Mouse (Mus musculus): Measurements from ENCODE around the gene Grip2. TPM values are rescaled to one million over a fixed set of nuclear protein-coding genes. Genes with fewer than 3 reads are reported as not detected.

Grip2 gene
- polyA plus RNA-seq, 1 experiment: 50.4 TPM

- DNase-seq (ENCODE audit: extremely low spot score in 1 of 2, low spot score in 1 of 2): no peak
Measured at GRCm38 (mm10) chr6:91737451-91737850, 89.6 kb downstream of the Grip2 start.

GRCm38 (mm10) chr6:91736471-91736870 is 90.6 kb downstream of the Grip2 start:
- peak in 1 of 2 experiments; percentile 35 for DNase-seq (ENCODE audit: extremely low spot score in 1 of 2, low spot score in 1 of 2)

- DNase-seq (ENCODE audit: extremely low spot score in 1 of 2, low spot score in 1 of 2): peak in 1 of 2 experiments; percentile 51
Measured at GRCm38 (mm10) chr6:91732138-91732537, 94.9 kb downstream of the Grip2 start.

- DNase-seq (ENCODE audit: extremely low spot score in 1 of 2, low spot score in 1 of 2): peak in 1 of 2 experiments; percentile 65
Measured at GRCm38 (mm10) chr6:91729677-91730127, 97.3 kb downstream of the Grip2 start.

- DNase-seq (ENCODE audit: extremely low spot score in 1 of 2, low spot score in 1 of 2): no peak
Measured at GRCm38 (mm10) chr6:91728939-91729619, 98.0 kb downstream of the Grip2 start.

GRCm38 (mm10) chr6:91727361-91727760 is 99.7 kb downstream of the Grip2 start:
- DNase-seq (ENCODE audit: extremely low spot score in 1 of 2, low spot score in 1 of 2): no peak

- DNase-seq (ENCODE audit: extremely low spot score in 1 of 2, low spot score in 1 of 2): no peak
Measured at GRCm38 (mm10) chr6:91721215-91721701, 105.8 kb downstream of the Grip2 start.

GRCm38 (mm10) chr6:91720588-91721214 is 106.3 kb downstream of the Grip2 start:
- DNase-seq (ENCODE audit: extremely low spot score in 1 of 2, low spot score in 1 of 2): no peak

- peak in 1 of 2 experiments; percentile 82 for DNase-seq (ENCODE audit: extremely low spot score in 1 of 2, low spot score in 1 of 2)
Measured at GRCm38 (mm10) chr6:91719865-91720533, 107.1 kb downstream of the Grip2 start.

GRCm38 (mm10) chr6:91719042-91719747 is 107.9 kb downstream of the Grip2 start:
- DNase-seq (ENCODE audit: extremely low spot score in 1 of 2, low spot score in 1 of 2): peak; percentile 60 to 76

- DNase-seq (ENCODE audit: extremely low spot score in 1 of 2, low spot score in 1 of 2): no peak
Measured at GRCm38 (mm10) chr6:91718603-91719002, 108.4 kb downstream of the Grip2 start.

GRCm38 (mm10) chr6:91718067-91718466 is 109.0 kb downstream of the Grip2 start:
- DNase-seq (ENCODE audit: extremely low spot score in 1 of 2, low spot score in 1 of 2): no peak

GRCm38 (mm10) chr6:91715988-91716810 is 110.9 kb downstream of the Grip2 start:
- DNase-seq (ENCODE audit: extremely low spot score in 1 of 2, low spot score in 1 of 2): no peak

- no peak for DNase-seq (ENCODE audit: extremely low spot score in 1 of 2, low spot score in 1 of 2)
Measured at GRCm38 (mm10) chr6:91715023-91715422, 112.0 kb downstream of the Grip2 start.

GRCm38 (mm10) chr6:91713370-91713896 is 113.6 kb downstream of the Grip2 start:
- no peak for DNase-seq (ENCODE audit: extremely low spot score in 1 of 2, low spot score in 1 of 2)

GRCm38 (mm10) chr6:91712855-91713331 is 114.2 kb downstream of the Grip2 start:
- peak in 1 of 2 experiments; percentile 55 for DNase-seq (ENCODE audit: extremely low spot score in 1 of 2, low spot score in 1 of 2)

- no peak for DNase-seq (ENCODE audit: extremely low spot score in 1 of 2, low spot score in 1 of 2)
Measured at GRCm38 (mm10) chr6:91712097-91712854, 114.8 kb downstream of the Grip2 start.

All from frontal cortex, adult 2 months (tissue).